Mouse (Mus musculus) kidney, embryonic 16.5 days (tissue): ENCODE measurements around the gene Ccdc141. TPM values are rescaled to one million over a fixed set of nuclear protein-coding genes. Genes with fewer than 3 reads are reported as not detected.
A peak's percentile ranks its signal among the peaks of the same experiment; 100 is the strongest.

ENCODE experiments used
- ATAC-seq: fragments of 200-750 bp; cut with Nextera tagmentation; 2 replicates; pipeline ENCODE4 v1.8.0; 2017; ENCODE audit warnings: moderate TSS enrichment; ENCODE audit not compliant: low FRiP score, low TSS enrichment
- H3K27ac ChIP-seq: fragments of 300-500 bp; sonication (generic); 2 replicates; pipeline ENCODE4 v1.5.1; 2014; ENCODE audit warnings: low read length
- H3K27me3 ChIP-seq: fragments of 300-500 bp; sonication (generic); 2 replicates; pipeline ENCODE4 v1.6.1; 2014; ENCODE audit warnings: low read length, control low read depth, mixed read lengths; ENCODE audit not compliant: insufficient read depth
- H3K36me3 ChIP-seq: fragments of 300-500 bp; sonication (generic); 2 replicates; pipeline ENCODE4 v1.6.1; 2014; ENCODE audit warnings: low read length, control low read depth, mixed read lengths; ENCODE audit not compliant: insufficient read depth
- H3K4me1 ChIP-seq: fragments of 300-500 bp; sonication (generic); 2 replicates; pipeline ENCODE4 v1.6.1; 2014; ENCODE audit warnings: low read length, control low read depth, mixed read lengths; ENCODE audit not compliant: insufficient read depth
- H3K4me2 ChIP-seq: fragments of 300-500 bp; sonication (generic); replicated peaks from 2 replicates; pipeline ENCODE4 v1.6.1; 2014; ENCODE audit warnings: low read depth, low read length
- H3K4me3 ChIP-seq: fragments of 300-500 bp; sonication (generic); 2 replicates; pipeline ENCODE4 v1.5.1; 2014; ENCODE audit warnings: mild to moderate bottlenecking, low read length
- H3K9ac ChIP-seq: fragments of 300-500 bp; sonication (generic); replicated peaks from 2 replicates; pipeline ENCODE4 v1.6.1; 2014; ENCODE audit warnings: low read length
- H3K9me3 ChIP-seq: fragments of 300-500 bp; sonication (generic); 2 replicates; pipeline ENCODE4 v1.6.1; 2016; ENCODE audit warnings: low read length, control low read depth
- WGBS: fragments of 180-500 bp; shearing (Covaris S2); extraction: QIAGEN DNeasy Blood & Tissue Kit; methylation state at CpG from one replicate; pipeline ENCODE4 v1.1.7; 2014; 5-methylcytosine and 5-hydroxymethylcytosine counted together
- polyA plus RNA-seq: library from polyadenylated mRNA; unstranded; fragments of >200 nt; fragmentation: Nextera tagmentation; extraction: Ambion mirVana; gene quantifications from 2 replicates; pipeline ENCODE4 v1.2.1, GENCODE M21; 2015

Ccdc141 gene
- polyA plus RNA-seq, 1 experiment from 2014 or later: 10.6 TPM

DNA sequence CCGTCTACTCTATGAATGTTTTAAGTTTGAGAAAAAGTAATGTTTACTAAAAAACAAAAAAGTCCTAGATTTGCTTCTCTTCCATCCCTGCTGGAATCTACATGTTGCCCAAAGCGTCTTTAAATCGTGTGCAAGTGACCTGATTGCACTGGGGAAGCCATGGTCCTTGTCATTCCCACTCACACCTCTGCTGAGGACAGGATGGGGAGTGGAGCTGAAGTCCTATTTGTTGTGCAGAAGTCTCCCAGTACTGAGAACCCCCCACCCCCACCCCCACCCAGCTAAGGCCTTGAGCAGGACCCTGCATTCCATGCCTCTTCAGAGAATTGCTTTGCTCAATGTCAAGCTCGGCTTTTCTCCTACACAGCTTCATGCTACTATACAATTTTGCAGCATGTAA, 1.2 kb downstream of the Ccdc141 start:
- Histone ChIP-seq H3K9ac (no peak overlapping the region), H3K27ac (peak overlapping the region; percentile 78)
- WGBS: 78% methylated on average over 4 of the region's 4 CpGs

DNA sequence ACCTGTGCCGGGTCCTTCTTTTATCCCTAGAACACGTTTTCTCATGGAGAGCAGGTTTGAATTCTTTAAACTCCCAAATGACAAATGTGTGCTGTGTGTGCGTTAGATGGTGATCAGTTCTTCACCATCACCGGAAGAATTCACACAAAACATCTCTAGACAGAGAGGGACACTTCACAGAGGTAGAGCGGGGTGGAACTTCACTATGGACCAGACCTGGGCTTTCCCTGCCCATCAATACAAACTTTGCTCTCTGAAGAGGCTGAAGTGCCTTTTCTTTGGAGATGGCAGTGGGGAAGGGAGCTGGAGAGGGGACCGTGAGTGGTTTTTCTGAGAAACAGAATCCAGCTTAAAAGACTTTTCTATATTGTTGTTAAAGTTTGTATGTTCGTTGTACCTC, 1.7 kb downstream of the Ccdc141 start:
- ATAC-seq: no peak
- 92% methylated on average over 7 of the region's 7 CpGs for WGBS
- Histone ChIP-seq H3K27ac (no peak overlapping the region), H3K9me3 (no peaks in the 10 kb centered on the region), H3K4me2 (no peak overlapping the region), H3K27me3 (no peaks in the 10 kb centered on the region), H3K36me3 (no peaks in the 10 kb centered on the region), H3K9ac (no peak overlapping the region), H3K4me3 (no peak overlapping the region), H3K4me1 (peaks cover 26% of the 10 kb centered on the region)

More for the DNA sequence above, 1.2 kb downstream of the Ccdc141 start:
- H3K4me3 ChIP-seq: peak overlapping the region; percentile 47
- H3K27me3 ChIP-seq: no peaks in the 10 kb centered on the region
- no peaks in the 10 kb centered on the region for H3K36me3 ChIP-seq
- peak overlapping the region; percentile 80 for H3K4me2 ChIP-seq
- H3K4me1 ChIP-seq: peaks cover 26% of the 10 kb centered on the region
- H3K9me3 ChIP-seq: no peaks in the 10 kb centered on the region
- ATAC-seq: no peak

DNA sequence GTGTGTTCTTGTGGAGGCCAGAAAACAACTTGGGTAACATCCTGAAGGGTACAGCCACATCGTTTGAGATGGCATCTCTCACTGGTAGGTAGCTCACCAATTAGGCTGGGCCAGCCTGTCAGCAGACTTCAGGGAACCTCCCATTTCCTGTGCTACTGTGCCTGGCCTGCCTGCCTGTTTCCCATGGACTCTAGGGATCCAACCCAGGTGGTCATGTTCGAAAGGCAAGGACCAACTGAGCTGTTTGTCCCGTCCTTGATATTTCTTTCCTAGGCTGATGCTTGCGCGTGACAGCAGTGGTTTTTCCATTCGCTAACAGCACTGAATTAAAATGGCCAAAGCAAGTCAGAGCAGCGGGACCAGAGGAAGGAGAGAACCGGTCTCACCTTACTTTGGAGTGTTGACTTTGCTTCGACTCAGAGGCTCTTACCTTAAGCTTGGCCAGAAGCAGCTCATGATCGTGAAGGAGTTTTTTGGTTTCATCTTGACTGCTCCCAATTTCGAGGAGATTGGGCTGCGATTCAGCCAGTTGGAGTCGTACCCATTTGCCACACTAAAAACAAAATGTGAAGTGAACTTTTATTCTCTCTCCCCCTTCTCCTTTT, 2.3 kb downstream of the Ccdc141 start:
- Histone ChIP-seq H3K27me3 (no peaks in the 10 kb centered on the region), H3K36me3 (no peaks in the 10 kb centered on the region), H3K9ac (no peak overlapping the region), H3K4me3 (no peak overlapping the region), H3K4me2 (no peak overlapping the region), H3K27ac (no peak overlapping the region), H3K9me3 (no peaks in the 10 kb centered on the region), H3K4me1 (peaks cover 23% of the 10 kb centered on the region)
- no peak for ATAC-seq
- WGBS: 85% methylated on average over 13 of the region's 13 CpGs

- H3K27ac ChIP-seq: no peak overlapping the region
- H3K4me1 ChIP-seq: peaks cover 13% of the 10 kb centered on the region
- H3K4me2 ChIP-seq: no peak overlapping the region
- H3K27me3 ChIP-seq: no peaks in the 10 kb centered on the region
- H3K9ac ChIP-seq: no peak overlapping the region
- H3K4me3 ChIP-seq: no peak overlapping the region
- ATAC-seq: no peak
- H3K36me3 ChIP-seq: no peaks in the 10 kb centered on the region
- WGBS: 74% methylated on average over 4 of the region's 4 CpGs
- H3K9me3 ChIP-seq: no peaks in the 10 kb centered on the region
These were observed 4.1 kb downstream of the Ccdc141 start for GRCm38 (mm10) chr2:77166366-77166765.

GRCm38 (mm10) chr2:77164662-77165061, 5.8 kb downstream of the Ccdc141 start:
- H3K4me2 ChIP-seq: no peak overlapping the region
- no peak overlapping the region for H3K27ac ChIP-seq
- no peaks in the 10 kb centered on the region for H3K9me3 ChIP-seq
- H3K4me3 ChIP-seq: no peak overlapping the region
- 0 out of 2 replicates have a peak, but pooled peaks cover 3% of the 10 kb centered on the region for H3K4me1 ChIP-seq
- no peaks in the 10 kb centered on the region for H3K27me3 ChIP-seq
- no peak overlapping the region for H3K9ac ChIP-seq
- H3K36me3 ChIP-seq: no peaks in the 10 kb centered on the region
- 89% methylated on average over 3 of the region's 3 CpGs for WGBS
- no peak for ATAC-seq

- no peak overlapping the region for H3K9ac ChIP-seq
- no peak overlapping the region for H3K4me2 ChIP-seq
- no peaks in the 10 kb centered on the region for H3K36me3 ChIP-seq
- WGBS: 76% methylated on average over 3 of the region's 3 CpGs
- no peaks in the 10 kb centered on the region for H3K9me3 ChIP-seq
- H3K27me3 ChIP-seq: no peaks in the 10 kb centered on the region
- no peak overlapping the region for H3K4me3 ChIP-seq
- ATAC-seq: peak; percentile 42; the same call in 1 of the 2 replicates
- H3K27ac ChIP-seq: no peak overlapping the region
- no peaks in the 10 kb centered on the region for H3K4me1 ChIP-seq
These were observed 7.1 kb downstream of the Ccdc141 start for GRCm38 (mm10) chr2:77163381-77163780.

GRCm38 (mm10) chr2:77162135-77162534, 8.3 kb downstream of the Ccdc141 start:
- H3K9me3 ChIP-seq: no peaks in the 10 kb centered on the region
- no peaks in the 10 kb centered on the region for H3K27me3 ChIP-seq
- WGBS: 74% methylated on average over 3 of the region's 3 CpGs
- no peak overlapping the region for H3K4me2 ChIP-seq
- no peak overlapping the region for H3K4me3 ChIP-seq
- no peak overlapping the region for H3K27ac ChIP-seq
- H3K36me3 ChIP-seq: no peaks in the 10 kb centered on the region
- no peak overlapping the region for H3K9ac ChIP-seq
- ATAC-seq: no peak
- no peaks in the 10 kb centered on the region for H3K4me1 ChIP-seq

DNA sequence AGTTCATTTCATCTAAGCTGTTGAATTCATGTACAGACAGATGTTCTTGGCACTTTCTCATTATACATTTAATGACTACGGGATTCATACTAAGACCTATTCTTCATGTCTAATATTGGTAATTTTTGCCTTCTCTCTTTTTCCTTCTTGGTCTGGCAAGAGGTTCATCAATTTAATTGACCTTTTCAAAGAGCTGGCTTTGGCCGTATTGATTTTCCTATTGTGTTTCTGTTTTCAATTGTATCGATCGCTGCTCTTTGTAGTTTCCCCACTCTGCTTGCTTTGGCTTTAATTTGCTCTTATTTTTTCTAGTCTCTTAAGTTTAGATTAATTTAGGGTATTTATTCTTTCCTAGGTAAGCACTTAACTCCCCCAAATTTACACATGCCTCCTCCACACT, 12.9 kb downstream of the Ccdc141 start:
- Histone ChIP-seq H3K36me3 (no peaks in the 10 kb centered on the region), H3K27ac (no peak overlapping the region), H3K9me3 (no peaks in the 10 kb centered on the region), H3K4me3 (no peak overlapping the region), H3K27me3 (no peaks in the 10 kb centered on the region), H3K4me2 (no peak overlapping the region), H3K4me1 (no peaks in the 10 kb centered on the region), H3K9ac (no peak overlapping the region)
- 92% methylated on average over 4 of the region's 4 CpGs for WGBS
- ATAC-seq: no peak

DNA sequence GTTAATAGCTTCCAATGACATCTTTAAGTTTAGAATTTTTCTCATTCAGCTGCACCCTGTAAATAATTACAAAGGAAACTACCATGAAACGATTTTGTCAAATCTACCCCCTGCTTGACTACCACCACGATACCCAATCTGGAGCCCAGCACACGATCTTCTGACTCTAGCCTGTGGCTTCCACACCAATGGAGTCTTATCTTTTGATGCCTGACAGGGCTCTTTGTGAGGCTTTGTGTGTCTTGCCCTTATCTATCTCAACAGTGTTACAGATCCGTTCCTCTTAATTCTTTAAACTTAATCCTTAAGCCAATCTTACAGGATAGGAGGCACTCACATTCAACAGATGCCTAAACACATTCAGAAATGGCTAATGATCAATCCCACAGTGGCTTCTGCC, 16.4 kb downstream of the Ccdc141 start:
- Histone ChIP-seq H3K27ac (no peak overlapping the region), H3K36me3 (no peaks in the 10 kb centered on the region), H3K4me3 (no peak overlapping the region), H3K4me2 (no peak overlapping the region), H3K4me1 (peaks cover 4% of the 10 kb centered on the region; the same call in 1 of the 2 replicates), H3K27me3 (no peaks in the 10 kb centered on the region), H3K9ac (no peak overlapping the region), H3K9me3 (no peaks in the 10 kb centered on the region)
- no peak for ATAC-seq
- 63% methylated on average over 4 of the region's 4 CpGs for WGBS

DNA sequence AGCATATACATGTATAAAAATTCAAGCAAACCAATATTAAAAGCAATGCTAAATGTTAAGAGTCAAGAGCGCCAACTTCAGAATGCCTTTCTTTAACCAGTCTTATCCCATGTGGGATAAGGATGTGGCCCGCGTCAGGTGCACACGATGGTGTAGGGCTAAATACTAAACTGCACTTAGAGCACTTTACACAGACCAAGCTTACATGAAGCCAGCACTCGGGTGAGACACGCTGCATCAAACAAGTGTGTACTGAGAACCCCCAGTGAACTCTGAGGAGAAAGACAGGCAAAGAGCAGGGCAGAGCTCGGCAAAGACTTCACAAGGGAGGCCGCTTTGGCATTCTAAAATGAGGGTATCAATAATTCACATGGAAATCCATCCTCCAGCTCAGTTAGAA, 19.2 kb downstream of the Ccdc141 start:
- WGBS: 95% methylated on average over 8 of the region's 8 CpGs
- no peak for ATAC-seq
- Histone ChIP-seq H3K4me3 (no peak overlapping the region), H3K4me2 (no peak overlapping the region), H3K9ac (no peak overlapping the region), H3K36me3 (no peaks in the 10 kb centered on the region), H3K4me1 (peaks cover 4% of the 10 kb centered on the region; the same call in 1 of the 2 replicates), H3K9me3 (no peaks in the 10 kb centered on the region), H3K27me3 (no peaks in the 10 kb centered on the region), H3K27ac (no peak overlapping the region)
